Mouse (Mus musculus) G1E (cell line): ENCODE data around the gene Eif5. TPM values are rescaled to one million over a fixed set of nuclear protein-coding genes. Genes with fewer than 3 reads are reported as not detected.

Source experiments
- ATAC-seq: 2 replicates; pipeline ENCODE4 v1.8.0; 2016; ENCODE audit warnings: mild to moderate bottlenecking; ENCODE audit not compliant: insufficient number of reproducible peaks, poor library complexity, low FRiP score, severe bottlenecking; ENCODE audit errors: extremely low read depth
- DNase-seq: peaks from one replicate; pipeline ENCODE4 v3.0.0; 2012; ENCODE audit warnings: low spot score
- H3K27me3 ChIP-seq: 2 replicates; pipeline ENCODE4 v1.6.1; 2012; ENCODE audit warnings: mild to moderate bottlenecking, low read length, inconsistent platforms; ENCODE audit not compliant: insufficient read depth
- H3K36me3 ChIP-seq: replicated peaks from 2 replicates; pipeline ENCODE3; 2012; ENCODE audit warnings: mild to moderate bottlenecking, inconsistent platforms
- H3K4me1 ChIP-seq: 2 replicates; pipeline ENCODE4 v1.6.1; 2012; ENCODE audit warnings: low read depth, low read length, inconsistent platforms, mixed read lengths; ENCODE audit not compliant: insufficient read depth
- H3K4me3 ChIP-seq: 2 replicates; pipeline ENCODE4 v1.5.1; 2012; ENCODE audit warnings: low read depth, mild to moderate bottlenecking, inconsistent platforms, low read length, moderate library complexity, mixed read lengths
- H3K9me3 ChIP-seq: replicated peaks from 2 replicates; pipeline ENCODE4 v1.6.1; 2012; ENCODE audit warnings: inconsistent platforms
- CTCF ChIP-seq: IDR thresholded peaks from 2 replicates; pipeline ENCODE4 v1.5.1; 2012; ENCODE audit warnings: low read depth, low read length, inconsistent platforms, mixed read lengths
- GATA1 ChIP-seq: IDR thresholded peaks from 2 replicates; pipeline ENCODE4 v1.6.1; 2012; ENCODE audit warnings: borderline replicate concordance, low read length, inconsistent platforms, mixed read lengths
- GATA2 ChIP-seq: IDR thresholded peaks from 2 replicates; pipeline ENCODE4 v1.6.1; 2012; ENCODE audit warnings: low read depth, low read length, inconsistent platforms, borderline replicate concordance
- POLR2AphosphoS5 ChIP-seq: IDR thresholded peaks from 2 replicates; pipeline ENCODE4 v1.6.1; 2012; ENCODE audit warnings: low read depth, low read length, inconsistent platforms; ENCODE audit not compliant: insufficient replicate concordance
- TAL1 ChIP-seq: conservative IDR thresholded peaks from 2 replicates; pipeline ENCODE4 v1.6.1; 2012; ENCODE audit warnings: low read depth, low read length, inconsistent platforms, mixed read lengths
- polyA plus RNA-seq: library from polyadenylated mRNA; stranded (reverse); fragments of >175 nt; gene quantifications from 2 replicates; pipeline ENCODE4 v1.2.3, GENCODE M21; 2012
- total RNA-seq, 2 experiments: library from RNA; stranded (forward) in 1 of 2; stranded (reverse) in 1 of 2; fragments of 200-1000 nt in 1 of 2; fragments of >200 nt in 1 of 2; fragmentation: Nextera tagmentation in 1 of 2; gene quantifications; 2 replicates each; pipeline ENCODE4 v1.2.3; 2014 to 2017

Eif5 gene
- total and polyA plus RNA-seq, 3 experiments = 107 to 512 (median 285) TPM

GRCm38 (mm10) chr12:111557538-111557937 lies 19.7 kb downstream of the Eif5 start:
- TF ChIP-seq POLR2AphosphoS5 = no peak
- no peak for TF ChIP-seq CTCF
- no peak for TF ChIP-seq GATA2
- no peak for TF ChIP-seq GATA1
- no peak for TF ChIP-seq TAL1
- ATAC-seq (no peak), DNase-seq (no peak)
- Histone ChIP-seq H3K4me1 (peaks cover 34% of the 10 kb centered on the region), H3K36me3 (no peaks in the 10 kb centered on the region), H3K4me3 (no peak overlapping the region), H3K27me3 (peaks cover 8% of the 10 kb centered on the region), H3K9me3 (no peaks in the 10 kb centered on the region)

- no peaks in the 10 kb centered on the region for H3K36me3 ChIP-seq
- no peak for DNase-seq
- peaks cover 11% of the 10 kb centered on the region for H3K27me3 ChIP-seq
- no peaks in the 10 kb centered on the region for H3K9me3 ChIP-seq
- peaks cover 37% of the 10 kb centered on the region for H3K4me1 ChIP-seq
- H3K4me3 ChIP-seq = no peak overlapping the region
- ATAC-seq = peak; percentile 71
- TF ChIP-seq CTCF (no peak), TAL1 (no peak), GATA1 (no peak), POLR2AphosphoS5 (no peak), GATA2 (no peak)
Measured at GRCm38 (mm10) chr12:111558655-111559054, 20.8 kb downstream of the Eif5 start.

GRCm38 (mm10) chr12:111559647-111560258 lies 21.9 kb downstream of the Eif5 start:
- no peaks in the 10 kb centered on the region for H3K9me3 ChIP-seq
- ATAC-seq (no peak), DNase-seq (no peak)
- no peak for TF ChIP-seq CTCF
- no peak for TF ChIP-seq POLR2AphosphoS5
- no peak for TF ChIP-seq TAL1
- no peak for TF ChIP-seq GATA2
- TF ChIP-seq GATA1 = no peak
- peaks cover 37% of the 10 kb centered on the region for H3K4me1 ChIP-seq
- H3K36me3 ChIP-seq = no peaks in the 10 kb centered on the region
- H3K27me3 ChIP-seq = peaks cover 17% of the 10 kb centered on the region
- no peak overlapping the region for H3K4me3 ChIP-seq

GRCm38 (mm10) chr12:111560286-111560685 lies 22.5 kb downstream of the Eif5 start:
- TF ChIP-seq POLR2AphosphoS5 (no peak), TAL1 (no peak), CTCF (no peak), GATA2 (no peak), GATA1 (no peak)
- H3K36me3 ChIP-seq = no peaks in the 10 kb centered on the region
- H3K9me3 ChIP-seq = no peaks in the 10 kb centered on the region
- peaks cover 18% of the 10 kb centered on the region for H3K27me3 ChIP-seq
- peaks cover 37% of the 10 kb centered on the region for H3K4me1 ChIP-seq
- ATAC-seq (no peak), DNase-seq (no peak)
- no peak overlapping the region for H3K4me3 ChIP-seq

- peaks cover 25% of the 10 kb centered on the region for H3K27me3 ChIP-seq
- ATAC-seq = no peak
Measured at GRCm38 (mm10) chr12:111562276-111562814, 24.5 kb downstream of the Eif5 start.

GRCm38 (mm10) chr12:111563076-111563629 lies 25.3 kb downstream of the Eif5 start:
- ATAC-seq (no peak), DNase-seq (no peak)
- Histone ChIP-seq H3K9me3 (no peaks in the 10 kb centered on the region), H3K36me3 (no peaks in the 10 kb centered on the region), H3K27me3 (peaks cover 25% of the 10 kb centered on the region), H3K4me1 (peaks cover 23% of the 10 kb centered on the region), H3K4me3 (no peak overlapping the region)
- TF ChIP-seq POLR2AphosphoS5 = no peak
- no peak for TF ChIP-seq CTCF
- TF ChIP-seq GATA2 = no peak
- no peak for TF ChIP-seq GATA1
- no peak for TF ChIP-seq TAL1

More at GRCm38 (mm10) chr12:111562276-111562814, 24.5 kb downstream of the Eif5 start:
- Histone ChIP-seq H3K9me3 (no peaks in the 10 kb centered on the region), H3K4me1 (peaks cover 29% of the 10 kb centered on the region), H3K4me3 (no peak overlapping the region), H3K36me3 (no peaks in the 10 kb centered on the region)
- TF ChIP-seq CTCF (no peak), POLR2AphosphoS5 (no peak), TAL1 (no peak), GATA2 (no peak), GATA1 (no peak)
- DNase-seq = no peak
